Mouse (Mus musculus): Measurements from ENCODE around the gene Six3.

- TF ChIP-seq CTCF (IDR thresholded peaks at IDR 0.05; ENCODE audit: borderline replicate concordance, insufficient read depth, low read length) (no peak), POLR2A (IDR thresholded peaks at IDR 0.05; ENCODE audit: low read depth, low read length) (no peak)
Measured at GRCm38 (mm10) chr17:85621505-85622310, 8.3 kb downstream of the Six3 start.
